Mouse (Mus musculus): ENCODE data around the gene Tubb5. TPM values are rescaled to one million over a fixed set of nuclear protein-coding genes. Genes with fewer than 3 reads are reported as not detected.

Gene Tubb5
- polyA plus RNA-seq, 1 experiment, result 447 TPM

DNA sequence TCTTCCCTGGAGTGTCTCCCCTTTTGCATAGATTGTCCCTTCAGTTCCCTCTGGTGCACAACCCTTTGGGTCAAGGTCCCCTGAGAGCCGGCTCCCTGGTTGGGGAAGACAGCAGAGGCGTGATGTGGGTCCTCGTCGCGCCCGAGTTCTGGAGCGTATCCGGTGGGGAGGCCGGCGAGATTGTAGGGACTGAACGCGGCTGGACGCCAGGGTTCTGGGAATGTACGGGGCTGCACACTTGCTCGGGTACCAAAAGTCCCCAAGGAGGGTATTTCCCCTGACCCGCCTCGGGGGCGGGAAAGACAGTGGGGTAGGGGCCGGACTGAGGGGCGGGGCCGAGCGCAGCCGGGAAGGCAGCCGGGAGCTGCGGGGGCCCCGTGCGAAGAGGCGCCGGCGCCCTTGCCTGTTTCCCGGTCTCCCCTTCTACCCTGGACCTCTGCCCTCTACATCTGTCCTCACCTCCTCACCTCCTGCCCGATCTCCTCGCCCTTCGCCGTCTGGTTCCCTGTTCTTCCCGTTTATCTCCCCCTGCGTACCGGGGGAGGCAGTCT lies 28.2 kb upstream of the Tubb5 start:
- whole genome bisulfite sequencing, result under 1% methylated on average over 38 of the region's 38 CpGs
- Histone ChIP-seq H3K4me3 (replicated peaks; ENCODE audit: control insufficient read depth, low read depth, low read length) (peak overlapping the region; percentile 83), H3K27ac (ENCODE audit: control insufficient read depth, insufficient read depth, low read depth, low read length, poor library complexity) (peak overlapping the region; percentile 96), H3K4me1 (ENCODE audit: control insufficient read depth, insufficient read depth, low read length) (peaks cover 1% of the 10 kb centered on the region; the same call in 1 of the 2 replicates)
- TF ChIP-seq POLR2A (IDR thresholded peaks at IDR 0.05; ENCODE audit: borderline replicate concordance, control insufficient read depth, low read depth, low read length), result no peak; the same call in 1 of the 2 replicates
- no peak for TF ChIP-seq CTCF (IDR thresholded peaks at IDR 0.05; ENCODE audit: control insufficient read depth, insufficient read depth, low read length)

DNA sequence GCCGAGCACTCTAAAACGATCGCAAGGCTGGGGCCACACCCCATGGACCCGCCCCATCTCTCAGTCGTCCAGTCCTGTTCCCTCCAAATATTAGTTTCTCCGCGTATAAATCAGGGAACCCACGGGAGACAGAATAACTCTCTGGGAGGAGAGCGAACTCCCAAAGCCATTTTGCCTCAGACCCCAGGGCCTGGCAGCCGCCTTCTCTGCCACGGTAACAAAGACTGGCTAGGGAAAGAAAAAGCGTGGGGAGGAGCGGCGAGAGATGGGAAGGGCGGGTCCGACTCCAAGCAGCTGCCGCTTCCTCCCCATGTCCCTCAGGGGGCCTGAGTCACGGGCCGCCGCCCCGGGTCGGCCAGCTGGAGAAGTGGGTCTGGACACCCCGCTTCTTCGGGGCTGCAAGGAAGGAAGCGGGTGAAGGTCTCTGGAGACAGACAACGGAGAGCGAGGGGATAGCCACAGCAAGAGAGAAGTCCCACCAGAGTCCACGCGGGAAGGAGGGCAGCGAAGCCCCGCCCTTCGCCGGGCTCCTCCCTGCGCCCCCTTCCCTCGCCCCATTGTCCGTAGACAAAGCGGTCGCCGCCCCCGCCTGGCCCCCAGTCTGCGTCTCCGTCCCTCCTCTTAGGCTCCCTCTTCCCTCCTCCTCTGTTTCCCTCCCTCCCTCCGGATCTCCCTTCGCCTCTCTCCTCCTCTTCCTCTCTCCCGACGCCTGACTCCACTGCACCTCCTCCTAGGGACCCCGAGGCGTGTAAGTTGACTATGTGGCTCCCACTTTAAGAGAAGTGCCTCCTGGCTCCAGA lies 27.6 kb upstream of the Tubb5 start, which contains the start of gene Ppp1r18:
Ppp1r18 (plus strand) TSS at position 113 of the 800 bp plus-strand sequence.
- peak within 1 kb of the TSS; percentile 83 for H3K4me3 ChIP-seq (replicated peaks; ENCODE audit: control insufficient read depth, low read depth, low read length)
- TF ChIP-seq POLR2A (IDR thresholded peaks at IDR 0.05; ENCODE audit: borderline replicate concordance, control insufficient read depth, low read depth, low read length) (peak; percentile 29; the same call in 1 of the 2 replicates), CTCF (IDR thresholded peaks at IDR 0.05; ENCODE audit: control insufficient read depth, insufficient read depth, low read length) (no peak)
- peak within 1 kb of the TSS; percentile 96 for H3K27ac ChIP-seq (ENCODE audit: control insufficient read depth, insufficient read depth, low read depth, low read length, poor library complexity)
- under 1% methylated on average over 48 of the region's 48 CpGs for WGBS
- H3K4me1 ChIP-seq (ENCODE audit: control insufficient read depth, insufficient read depth, low read length), result peaks cover 1% of the 10 kb centered on the region; the same call in 1 of the 2 replicates

DNA sequence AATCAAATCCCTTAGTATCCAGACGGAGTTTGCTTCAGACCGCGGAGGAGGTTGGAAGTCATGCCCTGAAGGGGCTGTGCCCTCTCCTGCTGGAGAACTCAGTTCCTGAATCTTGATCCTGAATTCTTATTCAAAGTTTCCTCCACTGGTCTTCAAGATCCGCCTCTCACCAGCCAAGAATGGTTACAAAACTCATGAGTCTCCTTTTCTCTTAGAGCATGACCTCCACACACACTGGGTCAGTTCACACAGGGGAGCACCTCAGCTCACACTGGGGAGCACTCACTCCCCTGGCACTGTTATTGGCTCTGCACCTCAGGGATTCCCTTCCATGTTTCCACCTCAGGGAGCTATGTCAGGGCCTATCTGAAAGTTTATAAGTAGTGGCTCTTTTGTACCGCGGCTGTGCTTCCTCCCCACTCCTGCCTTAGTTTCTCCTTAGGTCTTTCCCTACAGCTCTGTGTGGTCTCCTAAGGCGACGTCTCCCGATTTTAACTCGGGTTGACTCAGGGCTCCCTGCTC lies 26.8 kb upstream of the Tubb5 start:
- Histone ChIP-seq H3K4me3 (replicated peaks; ENCODE audit: control insufficient read depth, low read depth, low read length) (no peak overlapping the region), H3K27ac (ENCODE audit: control insufficient read depth, insufficient read depth, low read depth, low read length, poor library complexity) (peak overlapping the region; percentile 96; the same call in 1 of the 2 replicates), H3K4me1 (ENCODE audit: control insufficient read depth, insufficient read depth, low read length) (peaks cover 1% of the 10 kb centered on the region; the same call in 1 of the 2 replicates)
- TF ChIP-seq POLR2A (IDR thresholded peaks at IDR 0.05; ENCODE audit: borderline replicate concordance, control insufficient read depth, low read depth, low read length) (no peak), CTCF (IDR thresholded peaks at IDR 0.05; ENCODE audit: control insufficient read depth, insufficient read depth, low read length) (no peak)
- WGBS, result 48% methylated on average over 10 of the region's 10 CpGs

DNA sequence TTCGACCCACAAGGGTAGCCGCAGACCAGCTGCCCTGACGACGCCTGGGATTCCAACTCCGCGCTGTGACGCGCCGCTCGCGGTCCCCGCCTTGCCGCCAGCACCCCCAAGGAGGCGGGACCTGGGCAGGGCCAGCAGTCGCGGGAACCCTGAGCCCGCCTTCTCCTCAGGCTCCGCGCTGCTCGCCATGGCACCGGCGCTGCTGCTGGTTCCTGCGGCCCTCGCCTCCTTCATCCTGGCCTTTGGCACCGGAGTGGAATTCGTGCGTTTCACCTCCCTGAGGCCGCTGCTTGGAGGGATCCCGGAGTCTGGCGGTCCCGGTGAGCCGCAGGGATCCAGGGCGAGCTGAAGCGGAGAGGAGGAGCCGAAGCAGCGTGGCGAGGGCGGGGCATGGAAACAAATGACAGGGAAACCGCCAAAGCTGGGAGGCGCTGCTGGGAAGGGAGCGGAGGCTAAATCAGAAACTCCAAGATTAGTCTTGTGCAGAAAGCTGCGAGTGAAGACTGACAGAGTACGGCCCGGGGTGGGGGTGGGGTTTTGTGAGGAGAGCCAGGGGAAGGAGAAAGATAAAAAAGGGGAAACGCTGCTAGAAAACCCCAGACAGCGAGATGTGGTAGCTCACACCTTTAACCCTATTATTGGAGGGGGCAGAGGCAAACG lies 23.2 kb upstream of the Tubb5 start, which contains the start of gene Nrm:
Nrm (plus strand) TSS at position 121 of the 660 bp plus-strand sequence.
- H3K4me3 ChIP-seq (replicated peaks; ENCODE audit: control insufficient read depth, low read depth, low read length), result peak within 1 kb of the TSS; percentile 76

DNA sequence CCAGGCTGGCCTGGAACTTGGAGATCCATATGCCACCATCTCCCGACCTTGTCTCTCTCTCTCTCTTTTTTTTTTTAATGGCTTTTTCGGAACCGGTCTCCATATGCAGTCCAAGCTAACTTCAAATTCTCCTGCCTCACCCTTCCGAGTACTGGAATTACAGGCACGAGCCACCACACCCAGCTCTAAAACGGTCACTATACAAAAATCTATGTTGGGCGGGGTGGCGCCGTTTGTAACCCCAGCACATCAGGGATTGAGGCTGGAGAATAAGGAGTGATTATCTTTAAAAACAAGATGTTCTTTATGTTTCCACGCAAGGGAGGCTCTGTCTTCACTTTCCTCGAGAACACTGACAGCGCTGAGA lies 22.7 kb upstream of the Tubb5 start:
- H3K4me1 ChIP-seq (ENCODE audit: control insufficient read depth, insufficient read depth, low read length), result peaks cover 1% of the 10 kb centered on the region; the same call in 1 of the 2 replicates
- 9% methylated on average over 12 of the region's 12 CpGs for WGBS
- peak overlapping the region; percentile 76 for H3K4me3 ChIP-seq (replicated peaks; ENCODE audit: control insufficient read depth, low read depth, low read length)
- peak overlapping the region; percentile 23 for H3K27ac ChIP-seq (ENCODE audit: control insufficient read depth, insufficient read depth, low read depth, low read length, poor library complexity)
- TF ChIP-seq CTCF (IDR thresholded peaks at IDR 0.05; ENCODE audit: control insufficient read depth, insufficient read depth, low read length), result no peak
- no peak for TF ChIP-seq POLR2A (IDR thresholded peaks at IDR 0.05; ENCODE audit: borderline replicate concordance, control insufficient read depth, low read depth, low read length)

More for the DNA sequence above, 23.2 kb upstream of the Tubb5 start, which contains the start of gene Nrm:
- under 1% methylated on average over 47 of the region's 47 CpGs for WGBS
- Histone ChIP-seq H3K4me1 (ENCODE audit: control insufficient read depth, insufficient read depth, low read length) (peaks cover 1% of the 10 kb centered on the region; the same call in 1 of the 2 replicates), H3K27ac (ENCODE audit: control insufficient read depth, insufficient read depth, low read depth, low read length, poor library complexity) (peak within 1 kb of the TSS; percentile 23)
- TF ChIP-seq POLR2A (IDR thresholded peaks at IDR 0.05; ENCODE audit: borderline replicate concordance, control insufficient read depth, low read depth, low read length), result peak; percentile 66; the same call in 1 of the 2 replicates
- TF ChIP-seq CTCF (IDR thresholded peaks at IDR 0.05; ENCODE audit: control insufficient read depth, insufficient read depth, low read length), result peak; percentile 30; the same call in 1 of the 2 replicates

DNA sequence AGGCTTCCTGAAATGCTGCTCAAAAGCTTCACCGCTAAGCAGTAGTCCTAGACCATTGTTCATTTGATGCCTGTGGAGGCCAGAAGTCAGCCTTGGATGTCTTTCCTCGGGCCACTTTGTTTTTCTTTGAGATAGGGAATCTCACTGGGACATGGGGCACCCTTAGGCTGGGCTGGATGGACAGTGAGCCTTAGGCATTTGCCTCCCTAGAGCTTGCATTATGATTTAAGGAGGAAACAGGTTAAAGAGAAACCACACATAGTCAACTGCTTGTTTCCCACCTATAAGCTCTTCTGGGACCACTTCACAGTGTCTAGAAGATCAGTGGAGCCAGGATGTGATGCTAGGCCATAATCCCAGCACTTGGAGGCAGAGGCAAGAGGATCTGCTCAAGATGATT lies 21.7 kb upstream of the Tubb5 start:
- TF ChIP-seq POLR2A (IDR thresholded peaks at IDR 0.05; ENCODE audit: borderline replicate concordance, control insufficient read depth, low read depth, low read length), result no peak
- TF ChIP-seq CTCF (IDR thresholded peaks at IDR 0.05; ENCODE audit: control insufficient read depth, insufficient read depth, low read length), result no peak
- WGBS, result 75% methylated on average over 2 of the region's 2 CpGs
- Histone ChIP-seq H3K4me1 (ENCODE audit: control insufficient read depth, insufficient read depth, low read length) (peaks cover under 1% of the 10 kb centered on the region; the same call in 1 of the 2 replicates), H3K27ac (ENCODE audit: control insufficient read depth, insufficient read depth, low read depth, low read length, poor library complexity) (no peak overlapping the region), H3K4me3 (replicated peaks; ENCODE audit: control insufficient read depth, low read depth, low read length) (no peak overlapping the region)

DNA sequence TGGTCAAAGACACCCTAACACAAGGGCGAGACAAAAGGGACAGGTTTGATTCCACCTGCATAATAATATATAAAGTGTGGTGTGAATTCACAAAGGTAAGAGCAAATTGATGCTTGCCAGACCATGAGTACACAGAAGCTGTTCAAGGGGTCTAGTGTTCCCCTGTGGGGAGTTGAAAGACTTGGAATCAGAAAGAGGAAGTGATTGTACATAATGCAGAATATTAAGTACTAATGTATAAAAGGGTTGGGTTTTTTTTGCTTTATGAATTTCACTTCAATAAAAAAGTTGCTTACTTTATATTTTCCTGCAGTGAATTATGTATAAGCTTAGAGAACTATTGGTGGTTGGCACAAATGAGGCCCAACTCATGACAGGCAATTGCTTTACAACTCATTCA lies 21.3 kb upstream of the Tubb5 start:
- no peaks in the 10 kb centered on the region; the same call in 1 of the 2 replicates for H3K4me1 ChIP-seq (ENCODE audit: control insufficient read depth, insufficient read depth, low read length)
- H3K27ac ChIP-seq (ENCODE audit: control insufficient read depth, insufficient read depth, low read depth, low read length, poor library complexity), result no peak overlapping the region
- H3K4me3 ChIP-seq (replicated peaks; ENCODE audit: control insufficient read depth, low read depth, low read length), result no peak overlapping the region
- TF ChIP-seq POLR2A (IDR thresholded peaks at IDR 0.05; ENCODE audit: borderline replicate concordance, control insufficient read depth, low read depth, low read length) (no peak), CTCF (IDR thresholded peaks at IDR 0.05; ENCODE audit: control insufficient read depth, insufficient read depth, low read length) (no peak)
- WGBS, result 68% methylated on average over 1 of the region's 1 CpGs
